Mouse (Mus musculus) embryonic fibroblast, embryonic 13.5 days (primary cell): ENCODE measurements around the gene Ank2.

Source experiments
- CTCF ChIP-seq: IDR thresholded peaks from 2 replicates; pipeline ENCODE4 v1.5.1; 2011; ENCODE audit warnings: mild to moderate bottlenecking, control low read depth, low read length, moderate library complexity, borderline replicate concordance; ENCODE audit not compliant: insufficient read depth
- POLR2A ChIP-seq: IDR thresholded peaks from 2 replicates; pipeline ENCODE4 v1.6.1; 2011; ENCODE audit warnings: low read depth, mild to moderate bottlenecking, control low read depth, low read length, moderate library complexity

- TF ChIP-seq POLR2A = no peak
- no peak for TF ChIP-seq CTCF
These were observed 509.2 kb downstream of the Ank2 start for GRCm38 (mm10) chr3:126989936-126990335.
